Comparison of ENCODE assay signal across 10 mouse cellular contexts in genomic region chr13:59028546-59028945, GRCm38 (mm10).
"Had no signal": no experiment of that assay in that cellular context is flagged by ENCODE, and none has a peak within 500 bp of the region (broad histone marks: within the 10 kb centered on the region; RNA-seq: fewer than 3 reads in every experiment).

No protein-coding gene starts in this region.

- DNase-seq: kidney, adult 2 months; kidney, postnatal 10 days; kidney, postnatal 36 days; layer of hippocampus, postnatal 36 days; left cerebral cortex, postnatal 4 days; liver, postnatal 0 days; lung, embryonic 14.5 days; retina, postnatal 1 day; right cerebral cortex, postnatal 25 days; spleen, adult 18-20 months had no signal
